Mouse (Mus musculus): ENCODE data around the gene Cldn2. TPM values are rescaled to one million over a fixed set of nuclear protein-coding genes. Genes with fewer than 3 reads are reported as not detected.

Cldn2 gene
- polyA plus RNA-seq, 1 experiment from 2014 or later: 0.08 TPM

GRCm38 (mm10) chrX:139854795-139855194 is 54.2 kb downstream of the Cldn2 start:
- no peak overlapping the region for H3K4me3 ChIP-seq
- no peak overlapping the region for H3K4me2 ChIP-seq
- no peaks in the 10 kb centered on the region for H3K4me1 ChIP-seq
- H3K27ac ChIP-seq: no peak overlapping the region
- ATAC-seq: no peak
- no peaks in the 10 kb centered on the region for H3K27me3 ChIP-seq (replicated peaks)
- no peaks in the 10 kb centered on the region for H3K36me3 ChIP-seq
- WGBS (ENCODE audit: insufficient replicate concordance): 62% methylated on average over 4 of the region's 4 CpGs
- H3K9me3 ChIP-seq (replicated peaks): no peaks in the 10 kb centered on the region
- no peak overlapping the region for H3K9ac ChIP-seq

- no peak for ATAC-seq
These were observed 58.8 kb downstream of the Cldn2 start for GRCm38 (mm10) chrX:139859402-139859801.

More at GRCm38 (mm10) chrX:139859402-139859801, 58.8 kb downstream of the Cldn2 start:
- 66% methylated on average over 5 of the region's 5 CpGs for WGBS (ENCODE audit: insufficient replicate concordance)
- no peaks in the 10 kb centered on the region for H3K9me3 ChIP-seq (replicated peaks)
- no peaks in the 10 kb centered on the region for H3K27me3 ChIP-seq (replicated peaks)
- H3K27ac ChIP-seq: no peak overlapping the region
- no peaks in the 10 kb centered on the region for H3K36me3 ChIP-seq
- no peak overlapping the region for H3K4me3 ChIP-seq
- no peak overlapping the region for H3K4me2 ChIP-seq
- H3K9ac ChIP-seq: no peak overlapping the region
- no peaks in the 10 kb centered on the region for H3K4me1 ChIP-seq

Other genes starting within 250 kb of the Cldn2 start
- 39.5 TPM in 2 replicates for gene Rnf128, start 237.5 kb upstream of the Cldn2 start, polyA plus RNA-seq (2016; fragmentation: Nextera tagmentation; extraction: Ambion mirVana)
- 0.91 TPM in 2 replicates for gene Tbc1d8b, start 115.8 kb upstream of the Cldn2 start, polyA plus RNA-seq (2016; fragmentation: Nextera tagmentation; extraction: Ambion mirVana)
- 0.20 TPM in 1 of 2 replicates, not detected in the other for gene Gm15013, start 86.3 kb upstream of the Cldn2 start, polyA plus RNA-seq (2016; fragmentation: Nextera tagmentation; extraction: Ambion mirVana)
- gene Ripply1, start 18.5 kb upstream of the Cldn2 start, polyA plus RNA-seq (2016; fragmentation: Nextera tagmentation; extraction: Ambion mirVana): not detected in 2 replicates
- 16.2 and 17.0 TPM in 2 replicates for gene Morc4, start 70.8 kb downstream of the Cldn2 start, polyA plus RNA-seq (2016; fragmentation: Nextera tagmentation; extraction: Ambion mirVana)
- gene Rbm41, start 197.8 kb downstream of the Cldn2 start, polyA plus RNA-seq (2016; fragmentation: Nextera tagmentation; extraction: Ambion mirVana): 2.2 and 2.8 TPM in 2 replicates

Measured in liver, embryonic 12.5 days (tissue).